Mouse (Mus musculus) mature B cell (primary cell): ENCODE results near the gene Gm2042.
"Not testable (repeated sequence)": the region's sequence is repeated elsewhere in the genome, so short reads cannot be mapped to it uniquely, and the experiment has no call there.

Source experiments
- in situ Hi-C: fragments of 300-500 bp; cut with MboI; formaldehyde crosslinking; loops from 2 replicates; pipeline ENCODE4 v1.14.3; 2019

The Gm2042 gene

GRCm38 (mm10) chr12:87953780-87954179 lies at the start of gene Gm2042:
Gene Gm2042 (plus strand): TSS chr12:87954080.
- in situ Hi-C loops: not testable (repeated sequence)

DNA sequence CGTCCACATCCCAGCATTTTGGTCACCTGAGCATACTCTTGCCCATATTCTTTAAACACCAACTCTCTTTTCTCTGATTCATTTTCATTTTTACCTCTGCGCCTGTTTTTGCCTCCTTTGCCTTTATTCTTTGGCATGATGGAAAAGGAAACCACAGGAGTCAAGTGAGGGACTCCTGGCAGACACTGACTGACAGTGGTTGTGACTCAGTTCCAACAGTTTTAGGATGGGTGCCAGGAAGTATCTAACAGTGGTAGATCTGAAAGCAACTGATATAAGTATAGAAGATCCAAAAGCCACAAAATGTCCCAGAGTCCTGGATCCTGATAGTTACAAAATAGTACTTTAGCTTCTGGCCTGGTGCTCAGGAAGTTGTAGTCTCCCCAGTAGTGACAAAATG lies 34.2 kb upstream of the Gm2042 start, which contains the start of gene Gm2035:
Gm2035 (minus strand) TSS at position 137 of the 400 bp plus-strand sequence.
- in situ Hi-C loops: not testable (repeated sequence)

GRCm38 (mm10) chr12:87984000-87984399 lies 30.1 kb downstream of the Gm2042 start:
- in situ Hi-C loops: not testable (repeated sequence)

DNA sequence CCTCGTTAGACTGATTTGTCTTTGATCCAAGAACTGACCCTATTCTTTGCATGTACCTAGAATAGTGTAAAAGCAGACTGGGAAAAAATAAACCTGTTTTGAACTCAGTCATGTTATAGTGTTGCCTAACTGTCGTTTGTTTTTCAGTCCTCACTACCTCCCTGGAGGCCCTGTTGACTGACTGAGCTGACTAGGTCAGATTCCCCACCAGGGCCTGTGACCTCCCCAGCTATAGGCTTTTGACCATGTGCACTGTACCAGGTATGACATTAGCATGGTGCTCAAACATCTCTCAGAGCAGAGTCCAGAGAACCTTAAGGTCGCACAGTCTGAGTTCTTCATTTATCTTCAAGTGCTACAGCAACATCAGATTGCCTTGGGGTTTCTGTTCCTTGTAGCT lies 50.2 kb downstream of the Gm2042 start:
- in situ Hi-C loops: not testable (repeated sequence)
